In the genomic region with DNA sequence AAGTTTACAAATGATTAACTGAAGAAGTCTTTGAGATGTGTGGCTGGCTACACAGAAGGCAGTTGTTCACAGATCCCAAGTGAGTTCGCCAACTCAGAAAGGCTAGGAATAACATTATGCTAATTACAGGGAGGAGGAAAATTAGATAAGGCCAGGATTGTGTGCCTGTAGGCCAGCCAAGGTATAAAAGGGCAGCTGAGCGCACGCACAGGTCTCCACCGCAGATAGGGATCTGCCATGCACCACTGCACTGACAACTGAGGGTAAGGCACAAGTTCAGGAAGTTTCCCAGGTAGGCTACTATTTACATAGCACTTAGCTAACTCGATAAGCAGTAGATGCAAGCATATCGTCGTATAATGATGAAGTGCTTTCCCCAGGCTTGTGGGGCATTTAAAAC, we compare ENCODE assay signal across 14 mouse cellular contexts. TPM values are rescaled to one million over a fixed set of nuclear protein-coding genes. Genes with fewer than 3 reads are reported as not detected.
DNase-seq lines count a peak whose midpoint lies in the region; ATAC-seq and TF ChIP-seq lines count a peak whose summit lies in the region.
"Had no signal": no experiment of that assay in that cellular context is flagged by ENCODE, and none has a peak within 500 bp of the region (broad histone marks: within the 10 kb centered on the region; RNA-seq: fewer than 3 reads in every experiment).

No protein-coding gene starts in this region.

- WGBS in liver, adult 2 months, result 25% methylated on average over 7 of the region's 7 CpGs
- 43% methylated on average over 7 of the region's 7 CpGs for WGBS in kidney, embryonic 16.5 days
- 58% methylated on average over 7 of the region's 7 CpGs for WGBS in macrophage (ENCODE audit: missing documents)

- no peak overlapping the region for H3K4me3 ChIP-seq in liver, adult 2 months (ENCODE audit: insufficient read depth, low read depth, low read length)
- peak overlapping the region; percentile 52 for H3K4me3 ChIP-seq in bone marrow macrophage, adult 2 months (ENCODE audit: insufficient read depth, low read length)
- no peak overlapping the region for H3K4me3 ChIP-seq in kidney, embryonic 16.5 days (ENCODE audit: low read length)
- H3K4me3 ChIP-seq in macrophage (ENCODE audit: inconsistent target), result peak overlapping the region; percentile 0; the same call in 1 of the 2 replicates
- H3K4me3 ChIP-seq: erythroblast, embryonic 14.5 days; hindbrain, embryonic 13.5 days; myocyte had no signal

- H3K27ac ChIP-seq in liver, adult 2 months (replicated peaks; ENCODE audit: insufficient read depth, low read depth, low read length), result no peak overlapping the region
- peak overlapping the region; percentile 99 for H3K27ac ChIP-seq in bone marrow macrophage, adult 2 months (ENCODE audit: insufficient read depth, low read depth, low read length)
- no peak overlapping the region for H3K27ac ChIP-seq in kidney, embryonic 16.5 days (ENCODE audit: low read length)
- peak overlapping the region; percentile 99 for H3K27ac ChIP-seq in macrophage
- H3K27ac ChIP-seq: hindbrain, embryonic 13.5 days had no signal

- ATAC-seq in kidney, embryonic 16.5 days (ENCODE audit: low FRiP score, low TSS enrichment), result peak; percentile 43; the same call in 1 of the 2 replicates

- TF ChIP-seq POLR2A in liver, adult 2 months (IDR thresholded peaks at IDR 0.05; ENCODE audit: extremely low read depth, insufficient read depth, low read length), result no peak
- no peak for TF ChIP-seq POLR2A in bone marrow macrophage, adult 2 months (IDR thresholded peaks at IDR 0.05; ENCODE audit: borderline replicate concordance, low read depth, low read length)

- peaks cover 5% of the 10 kb centered on the region; the same call in 1 of the 2 replicates for H3K4me1 ChIP-seq in liver, adult 2 months (ENCODE audit: control insufficient read depth, insufficient read depth, low read length)
- H3K4me1 ChIP-seq in bone marrow macrophage, adult 2 months (ENCODE audit: control insufficient read depth, insufficient read depth, low read length), result peaks cover 32% of the 10 kb centered on the region
- peaks cover 18% of the 10 kb centered on the region for H3K4me1 ChIP-seq in kidney, embryonic 16.5 days (ENCODE audit: insufficient read depth, low read length)

- DNase-seq in liver, adult 2 months (ENCODE audit: extremely low read depth, low read depth, low spot score), result peak; percentile 45
- DNase-seq in liver, result no peak
- DNase-seq in cerebellum, adult 9-10 months, result no peak
- no peak for DNase-seq in right cerebral cortex, postnatal 10 days (ENCODE audit: low spot score in 2 of 2)
- DNase-seq: adrenal gland, postnatal 10 days; embryo, embryonic 11 days; spleen, adult 18-20 months had no signal

- TF ChIP-seq CTCF in liver, adult 2 months (IDR thresholded peaks at IDR 0.05; ENCODE audit: low read depth, low read length), result no peak
- no peak for TF ChIP-seq CTCF in bone marrow macrophage, adult 2 months (IDR thresholded peaks at IDR 0.05; ENCODE audit: low read depth, low read length)

- H3K79me2 ChIP-seq in liver, adult 2 months (ENCODE audit: control insufficient read depth, insufficient read depth, low read length), result no peaks in the 10 kb centered on the region
- peaks cover 74% of the 10 kb centered on the region for H3K79me2 ChIP-seq in macrophage (ENCODE audit: inconsistent target)

- no peak overlapping the region for H3K9ac ChIP-seq in liver, adult 2 months (ENCODE audit: low read depth, low read length)
- no peak overlapping the region for H3K9ac ChIP-seq in kidney, embryonic 16.5 days (replicated peaks; ENCODE audit: low read length)
- H3K9ac ChIP-seq: hindbrain, embryonic 13.5 days had no signal

- H3K9me3 ChIP-seq in kidney, embryonic 16.5 days (ENCODE audit: low read length), result peaks cover 12% of the 10 kb centered on the region

- H3K36me3 ChIP-seq in liver, adult 2 months (ENCODE audit: control insufficient read depth, insufficient read depth, low read length), result no peaks in the 10 kb centered on the region
- H3K36me3 ChIP-seq in kidney, embryonic 16.5 days (ENCODE audit: insufficient read depth, low read length), result peaks cover 21% of the 10 kb centered on the region
- peaks cover 14% of the 10 kb centered on the region for H3K36me3 ChIP-seq in macrophage (ENCODE audit: inconsistent target)

- H3K27me3 ChIP-seq in liver, adult 2 months (ENCODE audit: control insufficient read depth, insufficient read depth, low read length), result peaks cover 20% of the 10 kb centered on the region
- no peaks in the 10 kb centered on the region for H3K27me3 ChIP-seq in kidney, embryonic 16.5 days (ENCODE audit: insufficient read depth, low read length)
- H3K27me3 ChIP-seq: CH12.LX; hindbrain, embryonic 13.5 days had no signal

- no peak overlapping the region for H3K4me2 ChIP-seq in kidney, embryonic 16.5 days (replicated peaks; ENCODE audit: low read depth, low read length)
- H3K4me2 ChIP-seq: hindbrain, embryonic 13.5 days had no signal

RNA-seq across cellular contexts. Expression of gene Soat1, which starts 3.6 kb away (rescaled TPM):
- 5.9 and 7.7 TPM in 2 replicates for total RNA-seq in liver, adult 2 months (2014; rRNA removed)
- 1.2 and 2.4 TPM in 2 replicates for polyA plus RNA-seq in liver, adult 2 months (2012; rRNA removed)
- polyA plus RNA-seq in bone marrow macrophage, adult 2 months (2012; ENCODE audit: insufficient read depth, insufficient read length, missing spikeins), result 294 and 305 TPM in 2 replicates
- polyA plus RNA-seq in kidney, embryonic 16.5 days (2015; fragmentation: Nextera tagmentation; extraction: Ambion mirVana), result 44.9 and 46.1 TPM in 2 replicates
- 100 to 1,000 TPM in 21 of 26 experiments, 10 to 100 TPM in 5; 34.6 to 696 (median 309) TPM for total RNA-seq in macrophage (2018; cell fraction: chromatin; rRNA removed)
- total RNA-seq in macrophage (2018; cell fraction: cytosol; rRNA removed), result 100 to 1,000 TPM; 399 to 863 (median 568) TPM
- total RNA-seq in macrophage (2018; cell fraction: nucleus; rRNA removed), result 100 to 1,000 TPM in 25 of 26 experiments, 10 to 100 TPM in 1; 95.3 to 878 (median 543) TPM
- polyA plus RNA-seq in macrophage (2018), result 326 to 439 TPM (median 351 TPM) in 3 replicates

RNA-seq across cellular contexts. Expression of gene Axdnd1, which starts 49.6 kb away (rescaled TPM):
- not detected in 2 replicates for total RNA-seq in liver, adult 2 months (2014; rRNA removed)
- polyA plus RNA-seq in liver, adult 2 months (2012; rRNA removed), result not detected in 2 replicates
- polyA plus RNA-seq in bone marrow macrophage, adult 2 months (2012; ENCODE audit: insufficient read depth, insufficient read length, missing spikeins), result 1.8 and 3.0 TPM in 2 replicates
- 0.30 and 0.36 TPM in 2 replicates for polyA plus RNA-seq in kidney, embryonic 16.5 days (2015; fragmentation: Nextera tagmentation; extraction: Ambion mirVana)
- 10 to 100 TPM in 1 of 26 experiments, 1 to 10 TPM in 23, under 1 TPM in 2; 0.58 to 11.1 (median 3.1) TPM for total RNA-seq in macrophage (2018; cell fraction: chromatin; rRNA removed)
- total RNA-seq in macrophage (2018; cell fraction: cytosol; rRNA removed), result 1 to 10 TPM in 1 of 26 experiments, under 1 TPM in 24, not detected in 1; 0.07 to 2.0 (median 0.21) TPM
- 1 to 10 TPM in 15 of 26 experiments, under 1 TPM in 11; 0.20 to 5.0 (median 1.1) TPM for total RNA-seq in macrophage (2018; cell fraction: nucleus; rRNA removed)
- polyA plus RNA-seq in macrophage (2018), result 0.27 to 0.30 TPM in 2 of 3 replicates, not detected in the other
- total RNA-seq: CH12.LX had no signal
- polyA plus RNA-seq: erythroblast, embryonic 14.5 days had no signal

RNA-seq across cellular contexts. Expression of gene Gm10031, which starts 53.3 kb away (rescaled TPM):
- 13.4 and 13.6 TPM in 2 replicates for total RNA-seq in liver, adult 2 months (2014; rRNA removed)
- polyA plus RNA-seq in liver, adult 2 months (2012; rRNA removed), result 9.9 and 11.1 TPM in 2 replicates
- polyA plus RNA-seq in bone marrow macrophage, adult 2 months (2012; ENCODE audit: insufficient read depth, insufficient read length, missing spikeins), result 7.5 and 10.8 TPM in 2 replicates
- 0.35 and 1.3 TPM in 2 replicates for polyA plus RNA-seq in kidney, embryonic 16.5 days (2015; fragmentation: Nextera tagmentation; extraction: Ambion mirVana)
- total RNA-seq in macrophage (2018; cell fraction: chromatin; rRNA removed), result 1 to 10 TPM; 1.8 to 8.4 (median 4.8) TPM
- total RNA-seq in macrophage (2018; cell fraction: cytosol; rRNA removed), result 1 to 10 TPM; 2.1 to 5.1 (median 3.7) TPM
- 10 to 100 TPM in 1 of 26 experiments, 1 to 10 TPM in 25; 1.0 to 12.0 (median 3.2) TPM for total RNA-seq in macrophage (2018; cell fraction: nucleus; rRNA removed)
- polyA plus RNA-seq in macrophage (2018), result 1.9 to 4.4 TPM (median 3.8 TPM) in 3 replicates

Comparison
In these comparisons a context has a peak if more than half of its experiments do, and no peak if none do; other contexts are left out.
1. H3K27ac ChIP-seq: peak in bone marrow macrophage, adult 2 months (single experiment) and macrophage (single experiment); none in liver, adult 2 months (single experiment) and kidney, embryonic 16.5 days (single experiment).
2. H3K4me3 ChIP-seq: peak in bone marrow macrophage, adult 2 months (single experiment) and macrophage (single experiment); none in liver, adult 2 months (single experiment) and kidney, embryonic 16.5 days (single experiment).
3. RNA of gene Soat1, which starts 3.6 kb away (polyA plus RNA-seq): 326 to 439 TPM in macrophage, 294 to 305 TPM in bone marrow macrophage, adult 2 months and 44.9 to 46.1 TPM in kidney, embryonic 16.5 days; 1.2 to 2.4 TPM in liver, adult 2 months; every median in the first group is over 10 times any median in the second.